12 mouse cellular contexts compared by ENCODE assay signal in the genomic region with DNA sequence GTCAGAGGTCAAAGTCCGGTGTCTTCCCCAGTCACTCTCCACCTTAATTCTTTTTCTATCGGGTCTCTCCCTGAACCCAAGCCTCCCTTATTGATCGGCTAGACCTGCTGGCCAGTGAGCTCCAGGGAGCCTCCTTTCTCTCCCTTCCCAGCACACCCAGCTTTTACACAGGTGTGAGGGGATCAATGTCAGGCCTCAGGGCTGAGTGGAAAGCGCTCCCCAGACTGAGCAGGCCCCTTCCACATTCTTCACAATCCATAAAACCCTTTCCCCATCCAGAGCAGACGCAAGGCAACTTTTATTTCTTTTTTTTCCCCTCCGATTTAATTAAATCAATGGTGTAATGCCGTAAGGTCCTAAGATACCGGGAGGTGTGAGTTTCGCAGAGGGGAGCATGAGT.
DNase-seq lines count a peak whose midpoint lies in the region; ATAC-seq lines count a peak whose summit lies in the region.
"Had no signal": no experiment of that assay in that cellular context is flagged by ENCODE, and none has a peak within 500 bp of the region (broad histone marks: within the 10 kb centered on the region; RNA-seq: fewer than 3 reads in every experiment).

No protein-coding gene starts in this region.

- WGBS in embryonic facial prominence, embryonic 10.5 days, result 27% methylated on average over 9 of the region's 9 CpGs
- 34% methylated on average over 9 of the region's 9 CpGs for WGBS in embryonic facial prominence, embryonic 14.5 days
- WGBS in hindbrain, embryonic 11.5 days, result 35% methylated on average over 9 of the region's 9 CpGs
- WGBS in limb, embryonic 13.5 days, result 19% methylated on average over 9 of the region's 9 CpGs
- WGBS in kidney, embryonic 15.5 days, result 61% methylated on average over 9 of the region's 9 CpGs

- peaks cover 4% of the 10 kb centered on the region; the same call in 1 of the 2 replicates for H3K9me3 ChIP-seq in embryonic facial prominence, embryonic 10.5 days
- no peaks in the 10 kb centered on the region for H3K9me3 ChIP-seq in embryonic facial prominence, embryonic 14.5 days (ENCODE audit: control insufficient read depth, low read length)
- H3K9me3 ChIP-seq in hindbrain, embryonic 11.5 days (ENCODE audit: control insufficient read depth, low read length), result no peaks in the 10 kb centered on the region
- no peaks in the 10 kb centered on the region for H3K9me3 ChIP-seq in limb, embryonic 13.5 days
- H3K9me3 ChIP-seq in kidney, embryonic 15.5 days (replicated peaks), result no peaks in the 10 kb centered on the region
- H3K9me3 ChIP-seq: liver, embryonic 15.5 days had no signal

- H3K4me1 ChIP-seq in embryonic facial prominence, embryonic 10.5 days, result peaks cover 31% of the 10 kb centered on the region
- H3K4me1 ChIP-seq in embryonic facial prominence, embryonic 14.5 days (ENCODE audit: control insufficient read depth, insufficient read depth, low read length), result peaks cover 6% of the 10 kb centered on the region; the same call in 1 of the 2 replicates
- H3K4me1 ChIP-seq in hindbrain, embryonic 11.5 days (replicated peaks; ENCODE audit: control insufficient read depth, insufficient read depth, low read length), result peaks cover 6% of the 10 kb centered on the region
- H3K4me1 ChIP-seq in limb, embryonic 13.5 days, result peaks cover 27% of the 10 kb centered on the region
- H3K4me1 ChIP-seq in kidney, embryonic 15.5 days, result peaks cover 7% of the 10 kb centered on the region; the same call in 1 of the 2 replicates
- H3K4me1 ChIP-seq: liver, embryonic 15.5 days had no signal

- no peak overlapping the region for H3K4me2 ChIP-seq in embryonic facial prominence, embryonic 14.5 days (ENCODE audit: low read depth, low read length)
- no peak overlapping the region for H3K4me2 ChIP-seq in hindbrain, embryonic 11.5 days (replicated peaks; ENCODE audit: low read depth, low read length)
- no peak overlapping the region; the same call in 1 of the 2 replicates for H3K4me2 ChIP-seq in limb, embryonic 13.5 days (replicated peaks)
- H3K4me2 ChIP-seq in kidney, embryonic 15.5 days, result no peak overlapping the region
- H3K4me2 ChIP-seq: liver, embryonic 15.5 days had no signal

- H3K9ac ChIP-seq in embryonic facial prominence, embryonic 14.5 days (ENCODE audit: low read depth, low read length), result no peak overlapping the region
- no peak overlapping the region for H3K9ac ChIP-seq in hindbrain, embryonic 11.5 days (ENCODE audit: low read depth, low read length)
- H3K9ac ChIP-seq in limb, embryonic 13.5 days, result no peak overlapping the region
- H3K9ac ChIP-seq in kidney, embryonic 15.5 days, result no peak overlapping the region
- H3K9ac ChIP-seq: liver, embryonic 15.5 days had no signal

- H3K4me3 ChIP-seq in embryonic facial prominence, embryonic 10.5 days, result no peak overlapping the region
- no peak overlapping the region for H3K4me3 ChIP-seq in embryonic facial prominence, embryonic 14.5 days (ENCODE audit: low read depth, low read length)
- no peak overlapping the region for H3K4me3 ChIP-seq in hindbrain, embryonic 11.5 days (ENCODE audit: low read depth, low read length)
- no peak overlapping the region for H3K4me3 ChIP-seq in limb, embryonic 13.5 days
- no peak overlapping the region for H3K4me3 ChIP-seq in kidney, embryonic 15.5 days (replicated peaks)
- H3K4me3 ChIP-seq: gastrocnemius, adult 2 months; heart, adult 2 months; liver, embryonic 15.5 days had no signal

- H3K27ac ChIP-seq in embryonic facial prominence, embryonic 10.5 days (replicated peaks), result peak overlapping the region; percentile 83
- H3K27ac ChIP-seq in embryonic facial prominence, embryonic 14.5 days (replicated peaks; ENCODE audit: low read depth, low read length), result peak overlapping the region; percentile 66
- H3K27ac ChIP-seq in hindbrain, embryonic 11.5 days (ENCODE audit: low read depth, low read length), result peak overlapping the region; percentile 45; the same call in 1 of the 2 replicates
- H3K27ac ChIP-seq in limb, embryonic 13.5 days, result peak overlapping the region; percentile 90
- no peak overlapping the region for H3K27ac ChIP-seq in kidney, embryonic 15.5 days
- H3K27ac ChIP-seq: gastrocnemius, adult 2 months; heart, adult 2 months; liver, embryonic 15.5 days had no signal

- peak; percentile 80 for ATAC-seq in embryonic facial prominence, embryonic 14.5 days (ENCODE audit: low read depth)
- ATAC-seq in hindbrain, embryonic 11.5 days (ENCODE audit: low FRiP score), result no peak
- peak; percentile 74 for ATAC-seq in limb, embryonic 13.5 days (ENCODE audit: low FRiP score, low read depth)
- no peak for ATAC-seq in kidney, embryonic 15.5 days (replicated peaks; ENCODE audit: low FRiP score)
- no peak for ATAC-seq in CD4-positive, CD25-positive, alpha-beta regulatory T cell, adult 4 months
- ATAC-seq: inflammation-experienced regulatory T-cells, adult 6 months had no signal

- H3K27me3 ChIP-seq in embryonic facial prominence, embryonic 10.5 days (replicated peaks; ENCODE audit: low read depth, poor library complexity, severe bottlenecking), result no peaks in the 10 kb centered on the region
- H3K27me3 ChIP-seq in embryonic facial prominence, embryonic 14.5 days (replicated peaks; ENCODE audit: control insufficient read depth, insufficient read depth, low read length), result no peaks in the 10 kb centered on the region
- no peaks in the 10 kb centered on the region for H3K27me3 ChIP-seq in hindbrain, embryonic 11.5 days (ENCODE audit: control insufficient read depth, insufficient read depth, low read length)
- H3K27me3 ChIP-seq in limb, embryonic 13.5 days, result no peaks in the 10 kb centered on the region
- no peaks in the 10 kb centered on the region for H3K27me3 ChIP-seq in kidney, embryonic 15.5 days
- H3K27me3 ChIP-seq: liver, embryonic 15.5 days had no signal

- DNase-seq in embryonic facial prominence, embryonic 10.5 days (ENCODE audit: low spot score), result no peak
- DNase-seq in embryonic facial prominence, embryonic 14.5 days (ENCODE audit: low spot score), result no peak
- no peak for DNase-seq in hindbrain, embryonic 11.5 days (ENCODE audit: low spot score)
- no peak for DNase-seq in kidney, adult 18-20 months
- DNase-seq in adrenal gland, adult 18-20 months (ENCODE audit: low spot score in 2 of 2), result no peak

- no peaks in the 10 kb centered on the region for H3K36me3 ChIP-seq in embryonic facial prominence, embryonic 10.5 days (replicated peaks)
- H3K36me3 ChIP-seq in embryonic facial prominence, embryonic 14.5 days (ENCODE audit: control insufficient read depth, insufficient read depth, low read length), result no peaks in the 10 kb centered on the region
- H3K36me3 ChIP-seq in hindbrain, embryonic 11.5 days (ENCODE audit: control insufficient read depth, insufficient read depth, low read length), result no peaks in the 10 kb centered on the region
- no peaks in the 10 kb centered on the region for H3K36me3 ChIP-seq in limb, embryonic 13.5 days
- H3K36me3 ChIP-seq in kidney, embryonic 15.5 days, result no peaks in the 10 kb centered on the region
- H3K36me3 ChIP-seq: liver, embryonic 15.5 days had no signal

Comparison
In these comparisons a context has a peak if more than half of its experiments do, and no peak if none do; other contexts are left out.
1. ATAC-seq: peak in embryonic facial prominence, embryonic 14.5 days (single experiment) and limb, embryonic 13.5 days (single experiment); none in hindbrain, embryonic 11.5 days (single experiment), kidney, embryonic 15.5 days (single experiment) and CD4-positive, CD25-positive, alpha-beta regulatory T cell, adult 4 months (single experiment).